Mouse (Mus musculus): ENCODE results near the gene Gpr35. TPM values are rescaled to one million over a fixed set of nuclear protein-coding genes. Genes with fewer than 3 reads are reported as not detected.

Gene Gpr35
- polyA plus RNA-seq, 1 experiment from 2014 or later = 0.50 TPM

GRCm38 (mm10) chr1:92914993-92915392 lies 35.7 kb upstream of the Gpr35 start:
- no peaks in the 10 kb centered on the region for H3K27me3 ChIP-seq (ENCODE audit: insufficient read depth, low read length)
- no peak overlapping the region for H3K27ac ChIP-seq (ENCODE audit: low read depth)
- no peak overlapping the region for H3K9ac ChIP-seq
- H3K4me1 ChIP-seq (ENCODE audit: insufficient read depth) = peaks cover 12% of the 10 kb centered on the region; the same call in 1 of the 2 replicates
- H3K9me3 ChIP-seq (ENCODE audit: low read depth, low read length) = no peaks in the 10 kb centered on the region
- TF ChIP-seq CTCF (IDR thresholded peaks at IDR 0.05; ENCODE audit: low read depth) = no peak
- DNase-seq (no peak), ATAC-seq (ENCODE audit: insufficient read depth) (no peak)
- WGBS = 90% methylated on average over 11 of the region's 11 CpGs
- peaks cover 49% of the 10 kb centered on the region for H3K36me3 ChIP-seq (ENCODE audit: insufficient read depth)
- no peak overlapping the region for H3K4me3 ChIP-seq (ENCODE audit: low read depth, low read length)
- no peak overlapping the region for H3K4me2 ChIP-seq

DNA sequence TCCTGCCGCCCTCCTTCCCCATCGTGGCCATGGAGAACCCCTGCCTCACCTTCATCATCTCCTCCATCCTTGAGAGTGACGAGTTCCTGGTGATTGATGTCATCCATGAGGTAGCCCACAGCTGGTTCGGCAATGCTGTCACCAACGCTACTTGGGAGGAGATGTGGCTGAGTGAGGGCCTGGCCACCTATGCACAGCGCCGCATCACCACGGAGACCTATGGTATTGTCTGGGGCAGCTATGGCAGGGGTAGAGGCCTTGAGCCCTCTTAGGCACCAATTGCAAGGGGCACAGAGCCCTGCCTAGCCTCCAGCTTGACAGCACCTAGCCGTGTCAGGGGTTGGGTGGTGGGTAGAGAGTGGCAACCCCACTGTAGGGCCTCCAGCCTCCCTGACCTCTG lies 33.9 kb upstream of the Gpr35 start:
- DNase-seq (no peak), ATAC-seq (ENCODE audit: insufficient read depth) (no peak)
- Histone ChIP-seq H3K27me3 (ENCODE audit: insufficient read depth, low read length) (no peaks in the 10 kb centered on the region), H3K4me1 (ENCODE audit: insufficient read depth) (peaks cover 6% of the 10 kb centered on the region; the same call in 1 of the 2 replicates), H3K4me3 (ENCODE audit: low read depth, low read length) (no peak overlapping the region), H3K27ac (ENCODE audit: low read depth) (no peak overlapping the region), H3K9ac (no peak overlapping the region), H3K4me2 (no peak overlapping the region), H3K36me3 (ENCODE audit: insufficient read depth) (peaks cover 60% of the 10 kb centered on the region), H3K9me3 (ENCODE audit: low read depth, low read length) (no peaks in the 10 kb centered on the region)
- 90% methylated on average over 9 of the region's 9 CpGs for WGBS
- no peak for TF ChIP-seq CTCF (IDR thresholded peaks at IDR 0.05; ENCODE audit: low read depth)

DNA sequence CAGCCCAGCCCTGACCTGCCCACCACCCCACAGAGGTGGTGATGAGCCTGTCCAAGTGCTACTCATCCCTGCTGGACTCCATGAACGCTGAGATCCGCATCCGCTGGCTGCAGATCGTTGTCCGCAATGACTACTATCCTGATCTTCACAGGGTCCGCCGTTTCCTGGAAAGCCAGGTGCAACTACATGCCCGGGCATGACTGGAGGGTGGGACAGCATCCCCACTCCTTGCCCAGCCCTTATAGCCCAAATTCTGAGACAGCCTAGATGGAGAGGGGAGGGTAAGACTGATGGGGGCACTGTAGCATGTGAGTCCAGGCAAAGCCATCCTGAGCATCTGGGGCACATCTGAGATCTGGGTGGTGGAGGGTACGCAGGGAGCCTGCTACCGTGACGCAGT lies 31.5 kb upstream of the Gpr35 start:
- no peak overlapping the region for H3K9ac ChIP-seq
- H3K4me1 ChIP-seq (ENCODE audit: insufficient read depth) = no peaks in the 10 kb centered on the region
- no peak overlapping the region for H3K27ac ChIP-seq (ENCODE audit: low read depth)
- H3K4me3 ChIP-seq (ENCODE audit: low read depth, low read length) = no peak overlapping the region
- ATAC-seq (ENCODE audit: insufficient read depth) (no peak), DNase-seq (no peak)
- peaks cover 57% of the 10 kb centered on the region for H3K36me3 ChIP-seq (ENCODE audit: insufficient read depth)
- no peaks in the 10 kb centered on the region for H3K27me3 ChIP-seq (ENCODE audit: insufficient read depth, low read length)
- H3K4me2 ChIP-seq = no peak overlapping the region
- 97% methylated on average over 11 of the region's 11 CpGs for WGBS
- no peaks in the 10 kb centered on the region for H3K9me3 ChIP-seq (ENCODE audit: low read depth, low read length)
- no peak for TF ChIP-seq CTCF (IDR thresholded peaks at IDR 0.05; ENCODE audit: low read depth)

DNA sequence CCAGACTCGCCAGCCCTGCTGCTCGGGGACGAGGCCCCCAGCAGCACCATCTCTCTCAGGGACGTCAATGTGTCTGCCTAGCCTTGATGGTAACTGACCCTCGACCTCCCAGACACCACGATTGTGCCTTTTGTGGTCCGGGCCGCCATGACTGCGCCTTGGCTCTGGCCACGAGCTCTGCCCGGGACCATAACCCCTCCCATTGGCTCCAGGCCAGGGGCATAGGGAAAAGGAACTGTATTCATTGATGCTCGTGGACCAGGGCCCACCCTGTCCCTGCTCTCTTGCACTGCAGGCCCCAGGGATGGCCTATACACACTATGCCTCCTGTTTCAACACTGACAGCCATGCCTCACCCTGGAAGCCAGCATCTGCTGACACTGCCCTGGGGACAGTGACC lies 30.9 kb upstream of the Gpr35 start:
- peak; percentile 20 for DNase-seq
- no peak for TF ChIP-seq CTCF (IDR thresholded peaks at IDR 0.05; ENCODE audit: low read depth)
- Histone ChIP-seq H3K9me3 (ENCODE audit: low read depth, low read length) (no peaks in the 10 kb centered on the region), H3K27me3 (ENCODE audit: insufficient read depth, low read length) (no peaks in the 10 kb centered on the region), H3K4me2 (no peak overlapping the region), H3K4me1 (ENCODE audit: insufficient read depth) (no peaks in the 10 kb centered on the region), H3K27ac (ENCODE audit: low read depth) (no peak overlapping the region), H3K36me3 (ENCODE audit: insufficient read depth) (peaks cover 56% of the 10 kb centered on the region), H3K4me3 (ENCODE audit: low read depth, low read length) (no peak overlapping the region), H3K9ac (no peak overlapping the region)
- no peak for ATAC-seq (ENCODE audit: insufficient read depth)
- WGBS = 75% methylated on average over 12 of the region's 12 CpGs

- Histone ChIP-seq H3K4me2 (no peak overlapping the region), H3K36me3 (ENCODE audit: insufficient read depth) (peaks cover 53% of the 10 kb centered on the region), H3K27ac (ENCODE audit: low read depth) (no peak overlapping the region), H3K4me1 (ENCODE audit: insufficient read depth) (no peaks in the 10 kb centered on the region), H3K27me3 (ENCODE audit: insufficient read depth, low read length) (no peaks in the 10 kb centered on the region), H3K9me3 (ENCODE audit: low read depth, low read length) (no peaks in the 10 kb centered on the region), H3K4me3 (ENCODE audit: low read depth, low read length) (no peak overlapping the region), H3K9ac (no peak overlapping the region)
- DNase-seq (no peak), ATAC-seq (ENCODE audit: insufficient read depth) (0 out of 2 replicates have a peak, but pooled peaks have one; percentile 19)
- WGBS = 76% methylated on average over 7 of the region's 7 CpGs
- no peak for TF ChIP-seq CTCF (IDR thresholded peaks at IDR 0.05; ENCODE audit: low read depth)
These were observed 30.0 kb upstream of the Gpr35 start for GRCm38 (mm10) chr1:92920474-92921200.

- TF ChIP-seq CTCF (IDR thresholded peaks at IDR 0.05; ENCODE audit: low read depth) = no peak
- H3K4me3 ChIP-seq (ENCODE audit: low read depth, low read length) = no peak overlapping the region
- no peak overlapping the region for H3K4me2 ChIP-seq
- ATAC-seq (ENCODE audit: insufficient read depth) = no peak
- no peaks in the 10 kb centered on the region for H3K27me3 ChIP-seq (ENCODE audit: insufficient read depth, low read length)
- WGBS = 90% methylated on average over 4 of the region's 4 CpGs
- H3K9me3 ChIP-seq (ENCODE audit: low read depth, low read length) = no peaks in the 10 kb centered on the region
- H3K36me3 ChIP-seq (ENCODE audit: insufficient read depth) = peaks cover 44% of the 10 kb centered on the region
- H3K9ac ChIP-seq = no peak overlapping the region
- H3K27ac ChIP-seq (ENCODE audit: low read depth) = no peak overlapping the region
- no peak for DNase-seq
- no peaks in the 10 kb centered on the region for H3K4me1 ChIP-seq (ENCODE audit: insufficient read depth)
These were observed 29.2 kb upstream of the Gpr35 start for GRCm38 (mm10) chr1:92921496-92921895.

- TF ChIP-seq CTCF (IDR thresholded peaks at IDR 0.05; ENCODE audit: low read depth) = no peak
- Histone ChIP-seq H3K4me3 (ENCODE audit: low read depth, low read length) (no peak overlapping the region), H3K36me3 (ENCODE audit: insufficient read depth) (no peaks in the 10 kb centered on the region), H3K9me3 (ENCODE audit: low read depth, low read length) (no peaks in the 10 kb centered on the region), H3K4me1 (ENCODE audit: insufficient read depth) (0 out of 2 replicates have a peak, but pooled peaks cover 5% of the 10 kb centered on the region), H3K27me3 (ENCODE audit: insufficient read depth, low read length) (no peaks in the 10 kb centered on the region), H3K9ac (no peak overlapping the region), H3K4me2 (no peak overlapping the region), H3K27ac (ENCODE audit: low read depth) (no peak overlapping the region)
- ATAC-seq (ENCODE audit: insufficient read depth) (no peak), DNase-seq (no peak)
- 19% methylated on average over 1 of the region's 1 CpGs for WGBS
These were observed 20.4 kb upstream of the Gpr35 start for GRCm38 (mm10) chr1:92930171-92930706.

All from lung, embryonic 14.5 days (tissue).